Mouse (Mus musculus): ENCODE measurements around the gene Nptn.

DNA sequence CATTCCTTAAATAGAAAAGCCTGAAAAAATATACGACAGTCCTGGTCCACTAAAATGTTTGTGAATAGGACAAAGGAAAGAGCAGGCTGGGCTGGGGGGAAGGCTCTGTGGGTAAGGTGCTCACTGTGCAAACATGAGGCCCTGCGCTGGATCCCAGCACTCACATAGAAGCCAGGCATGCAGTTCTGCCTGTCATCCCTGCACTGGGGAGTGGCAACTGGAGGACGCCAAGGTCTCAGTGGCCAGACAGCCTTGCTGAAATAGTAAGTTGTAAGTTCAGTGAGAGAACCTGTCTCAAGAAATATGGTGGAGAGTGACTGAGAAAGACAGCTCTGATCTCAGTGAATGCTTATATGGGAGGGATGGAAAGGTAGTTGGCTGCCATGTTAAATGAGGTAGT is 78.6 kb downstream of the Nptn start:
- TF ChIP-seq HCFC1 (IDR thresholded peaks at IDR 0.05; ENCODE audit: borderline replicate concordance, insufficient read depth, low read length) (no peak), ZC3H11A (IDR thresholded peaks at IDR 0.05; ENCODE audit: borderline replicate concordance, low read depth, low read length) (no peak), ZNF384 (IDR thresholded peaks at IDR 0.05; ENCODE audit: low read depth, low read length) (no peak)
